Comparison of ENCODE assay signal across 16 mouse cellular contexts in the genomic region with DNA sequence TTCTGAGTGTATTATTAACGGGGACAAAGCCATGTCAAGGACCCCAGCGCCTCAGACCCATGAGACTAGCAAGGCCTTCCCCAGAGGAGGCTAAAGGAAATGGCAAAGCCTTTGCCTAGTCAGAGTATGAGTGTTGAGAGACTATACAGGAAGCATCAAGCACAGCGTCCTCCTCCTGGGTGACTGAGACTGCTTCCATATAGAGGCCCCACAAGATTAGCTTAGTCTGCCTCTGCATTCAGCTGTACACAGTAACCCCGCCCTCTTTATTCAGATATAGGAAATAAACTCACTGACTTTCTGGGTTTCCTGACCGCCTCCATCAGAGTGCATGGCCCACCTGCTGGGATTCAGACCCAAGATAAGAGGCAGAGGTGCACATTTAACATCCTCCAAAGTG.
"Had no signal": no experiment of that assay in that cellular context is flagged by ENCODE, and none has a peak within 500 bp of the region (broad histone marks: within the 10 kb centered on the region; RNA-seq: fewer than 3 reads in every experiment).

No protein-coding gene starts in this region.

- ATAC-seq: midbrain, embryonic 13.5 days; midbrain, embryonic 15.5 days had no signal

- H3K27me3 ChIP-seq: midbrain, embryonic 15.5 days; neural tube, embryonic 12.5 days; stomach, embryonic 15.5 days had no signal

- DNase-seq: lung, adult 18-20 months; lung, embryonic 14.5 days; lung, postnatal 10 days; lung, postnatal 4 days; right cerebral cortex, postnatal 25 days; right cerebral cortex, postnatal 4 days; spleen, adult 18-20 months; thymus, adult 2 months; thymus, postnatal 25 days; thymus, postnatal 4 days had no signal

- H3K9me3 ChIP-seq: megakaryocyte, embryonic 14.5 days; midbrain, embryonic 13.5 days; midbrain, embryonic 15.5 days; neural tube, embryonic 12.5 days; stomach, embryonic 15.5 days had no signal

- H3K4me1 ChIP-seq: midbrain, embryonic 15.5 days had no signal

- H3K4me3 ChIP-seq: megakaryocyte, embryonic 14.5 days; midbrain, embryonic 13.5 days; midbrain, embryonic 15.5 days; neural tube, embryonic 12.5 days; stomach, embryonic 15.5 days had no signal

- H3K4me2 ChIP-seq: lung, embryonic 14.5 days; midbrain, embryonic 11.5 days; midbrain, embryonic 13.5 days; midbrain, embryonic 15.5 days; neural tube, embryonic 12.5 days; stomach, embryonic 15.5 days had no signal

- H3K36me3 ChIP-seq: midbrain, embryonic 13.5 days; midbrain, embryonic 15.5 days; neural tube, embryonic 12.5 days; stomach, embryonic 15.5 days had no signal

- H3K27ac ChIP-seq: midbrain, embryonic 13.5 days; midbrain, embryonic 15.5 days; neural tube, embryonic 12.5 days; stomach, embryonic 15.5 days had no signal

- H3K9ac ChIP-seq: lung, embryonic 14.5 days; midbrain, embryonic 13.5 days; midbrain, embryonic 15.5 days; neural tube, embryonic 12.5 days; stomach, embryonic 15.5 days had no signal
